Mouse (Mus musculus): ENCODE results near the gene Gm6525. TPM values are rescaled to one million over a fixed set of nuclear protein-coding genes. Genes with fewer than 3 reads are reported as not detected.

The Gm6525 gene
- total RNA-seq, 1 experiment from 2014 or later, result not detected

DNA sequence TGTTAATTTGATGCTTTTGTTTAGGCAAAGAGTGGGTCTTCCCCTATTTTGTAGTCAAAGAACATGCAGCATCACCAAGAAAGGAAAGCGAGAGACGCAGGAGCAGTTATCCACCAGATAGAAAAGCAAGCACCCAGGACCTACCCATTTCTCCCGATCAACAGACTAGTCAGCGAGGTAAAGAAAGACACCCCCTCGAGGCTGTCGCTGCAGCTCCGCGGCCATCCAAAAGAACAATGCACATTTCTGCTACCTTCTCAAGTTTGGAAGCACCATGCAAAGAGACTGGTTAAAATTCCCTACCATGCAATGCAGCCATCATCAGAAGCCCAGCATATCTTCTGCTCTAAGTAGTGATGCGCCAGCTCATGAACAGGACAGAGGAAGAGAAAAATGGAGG, 46.4 kb downstream of the Gm6525 start:
- ATAC-seq (replicated peaks in 1 of 2; ENCODE audit: insufficient read depth in 1 of 2, low FRiP score in 2 of 2, low TSS enrichment in 1 of 2, low read depth in 1 of 2, poor library complexity in 2 of 2, severe bottlenecking in 2 of 2), result no peak

DNA sequence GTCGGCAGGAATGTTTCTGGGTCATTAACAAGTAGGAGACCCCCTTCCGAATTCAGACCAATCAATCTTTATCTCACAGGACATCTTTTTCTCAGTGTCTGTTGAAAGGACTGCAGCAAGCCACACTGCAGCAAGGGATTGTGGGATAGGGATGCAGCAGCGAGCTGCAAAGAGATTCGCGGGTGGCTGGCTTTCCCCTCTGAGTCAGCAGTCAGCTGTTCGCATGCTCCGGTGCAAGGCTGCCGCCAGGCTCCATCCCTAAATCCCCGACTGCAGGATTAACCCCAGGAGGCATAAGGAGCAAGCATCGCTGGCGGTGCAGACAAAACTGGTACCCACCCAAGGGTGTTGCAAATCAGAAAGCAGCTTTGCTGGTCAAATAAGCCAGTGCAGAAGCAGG, 46.8 kb downstream of the Gm6525 start:
- ATAC-seq (replicated peaks in 1 of 2; ENCODE audit: insufficient read depth in 1 of 2, low FRiP score in 2 of 2, low TSS enrichment in 1 of 2, low read depth in 1 of 2, poor library complexity in 2 of 2, severe bottlenecking in 2 of 2), result no peak

Other genes with a start within 250 kb of the Gm6525 start
- gene Tmem131l, start 133.9 kb upstream of the Gm6525 start, total RNA-seq (2017), result 55.8 and 61.3 TPM in 2 replicates
- 27.2 and 27.5 TPM in 2 replicates for gene Mnd1, start 18.3 kb upstream of the Gm6525 start, total RNA-seq (2017)
- 1.4 and 3.9 TPM in 2 replicates for gene Trim2, start 132.8 kb downstream of the Gm6525 start, total RNA-seq (2017)